Mouse (Mus musculus) stomach, embryonic 15.5 days (tissue): ENCODE results near the gene Tfeb. TPM values are rescaled to one million over a fixed set of nuclear protein-coding genes. Genes with fewer than 3 reads are reported as not detected.

Source experiments
- ATAC-seq: fragments of 200-750 bp; cut with Nextera tagmentation; 2 replicates; pipeline ENCODE4 v1.8.0; 2017; ENCODE audit warnings: low read depth, moderate number of reproducible peaks, moderate TSS enrichment; ENCODE audit not compliant: insufficient read depth, low FRiP score
- H3K27ac ChIP-seq: fragments of 300-500 bp; sonication (generic); 2 replicates; pipeline ENCODE4 v1.5.1; 2015; ENCODE audit warnings: mild to moderate bottlenecking, inconsistent platforms
- H3K27me3 ChIP-seq: fragments of 300-500 bp; sonication (generic); replicated peaks from 2 replicates; pipeline ENCODE4 v1.6.1; 2015; ENCODE audit warnings: inconsistent platforms
- H3K36me3 ChIP-seq: fragments of 300-500 bp; sonication (generic); 2 replicates; pipeline ENCODE4 v1.6.1; 2015; ENCODE audit warnings: inconsistent platforms
- H3K4me1 ChIP-seq: fragments of 300-500 bp; sonication (generic); 2 replicates; pipeline ENCODE4 v1.6.1; 2015; ENCODE audit warnings: inconsistent platforms
- H3K4me2 ChIP-seq: fragments of 300-500 bp; sonication (generic); 2 replicates; pipeline ENCODE4 v1.6.1; 2015; ENCODE audit warnings: mild to moderate bottlenecking, inconsistent platforms
- H3K4me3 ChIP-seq: fragments of 300-500 bp; sonication (generic); replicated peaks from 2 replicates; pipeline ENCODE4 v1.5.1; 2015; ENCODE audit warnings: inconsistent platforms
- H3K9ac ChIP-seq: fragments of 300-500 bp; sonication (generic); 2 replicates; pipeline ENCODE4 v1.6.1; 2015; ENCODE audit warnings: inconsistent platforms
- H3K9me3 ChIP-seq: fragments of 300-500 bp; sonication (generic); 2 replicates; pipeline ENCODE4 v1.6.1; 2016; ENCODE audit warnings: inconsistent platforms
- WGBS: fragments of 180-500 bp; shearing (Covaris S2); methylation state at CpG from one replicate; pipeline ENCODE4 v1.1.7; 2015; 5-methylcytosine and 5-hydroxymethylcytosine counted together
- polyA plus RNA-seq: library from polyadenylated mRNA; unstranded; fragments of >200 nt; fragmentation: Nextera tagmentation; extraction: Ambion mirVana; gene quantifications from 2 replicates; pipeline ENCODE4 v1.2.1, GENCODE M21; 2015

The Tfeb gene
- polyA plus RNA-seq, 1 experiment from 2014 or later, result 10.7 TPM

DNA sequence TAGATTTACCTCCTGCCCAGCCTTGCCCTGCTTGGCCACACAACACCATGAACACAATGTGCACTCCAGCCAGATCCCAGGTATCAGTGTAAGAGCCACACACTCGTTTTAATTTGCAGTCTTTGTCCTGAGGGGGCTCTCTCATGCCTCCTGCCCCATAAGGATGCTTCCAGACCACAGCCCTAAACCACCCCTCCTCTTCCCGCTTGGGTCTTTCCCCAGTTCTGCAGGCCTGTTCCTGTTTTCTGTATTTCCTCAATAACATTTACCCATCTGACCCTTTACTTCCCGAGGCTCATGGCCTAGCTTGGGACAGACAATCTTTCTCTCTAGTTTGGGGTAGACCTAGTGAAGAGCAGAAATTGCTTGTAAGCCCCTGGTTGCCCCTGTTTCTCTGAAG lies 21.8 kb upstream of the Tfeb start:
- ATAC-seq, result no peak
- Histone ChIP-seq H3K27ac (no peak overlapping the region), H3K9me3 (no peaks in the 10 kb centered on the region), H3K4me1 (no peaks in the 10 kb centered on the region; the same call in 1 of the 2 replicates), H3K4me2 (no peak overlapping the region), H3K27me3 (no peaks in the 10 kb centered on the region), H3K36me3 (no peaks in the 10 kb centered on the region), H3K9ac (no peak overlapping the region), H3K4me3 (no peak overlapping the region)
- 52% methylated on average over 3 of the region's 3 CpGs for WGBS

DNA sequence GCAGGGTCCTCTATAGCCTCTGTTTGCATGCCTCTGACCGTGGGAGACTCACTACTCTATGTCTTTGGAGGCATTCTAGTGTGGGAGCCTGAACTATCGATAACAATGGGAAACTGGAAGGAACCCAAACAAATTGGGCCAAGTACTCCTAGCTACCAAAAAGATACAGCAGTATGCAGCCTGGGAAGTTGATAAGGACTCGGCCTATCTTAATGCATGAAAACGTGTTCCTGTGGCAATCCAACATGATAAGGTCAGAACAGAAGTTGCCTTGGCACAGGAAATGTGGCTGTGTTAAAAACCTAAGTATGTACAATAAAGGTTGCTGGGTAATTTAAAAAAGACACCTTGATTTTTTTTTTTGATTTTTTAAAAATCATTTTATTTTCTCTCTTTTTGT lies 15.6 kb upstream of the Tfeb start:
- H3K27me3 ChIP-seq, result no peaks in the 10 kb centered on the region
- no peak for ATAC-seq
- no peak overlapping the region for H3K4me3 ChIP-seq
- no peak overlapping the region for H3K27ac ChIP-seq
- no peak overlapping the region for H3K9ac ChIP-seq
- H3K4me2 ChIP-seq, result no peak overlapping the region
- H3K9me3 ChIP-seq, result no peaks in the 10 kb centered on the region
- 64% methylated on average over 4 of the region's 4 CpGs for WGBS
- no peaks in the 10 kb centered on the region for H3K4me1 ChIP-seq
- H3K36me3 ChIP-seq, result no peaks in the 10 kb centered on the region

DNA sequence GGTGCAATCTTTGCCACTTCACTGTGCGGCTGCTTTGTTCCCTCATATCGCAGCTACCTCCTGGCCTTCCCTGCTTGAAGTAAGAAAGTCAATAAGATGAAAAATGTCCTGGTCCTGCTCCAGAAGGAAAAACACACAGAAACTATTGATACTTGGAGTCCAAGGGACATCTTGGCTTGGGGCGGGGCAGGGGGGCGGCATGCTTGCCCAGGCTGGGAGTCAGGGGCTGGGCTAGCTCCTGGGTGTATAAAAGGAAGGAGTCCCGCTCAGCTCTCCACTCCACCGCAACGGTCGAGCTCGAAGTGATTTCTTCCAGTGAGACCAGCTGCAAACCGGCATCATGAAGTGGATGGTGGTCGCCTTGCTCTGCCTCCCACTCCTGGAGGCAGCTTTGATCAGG lies 10.3 kb upstream of the Tfeb start, which contains the start of gene Pgc:
TSS of gene Pgc (plus strand) at position 277 of the 400 bp plus-strand sequence.
- WGBS, result 69% methylated on average over 11 of the region's 11 CpGs
- H3K9ac ChIP-seq, result no peak within 1 kb of the TSS
- H3K27me3 ChIP-seq, result no peaks in the 10 kb centered on the region
- no peaks in the 10 kb centered on the region for H3K4me1 ChIP-seq
- H3K9me3 ChIP-seq, result no peaks in the 10 kb centered on the region
- 0 out of 2 replicates have a peak, but pooled peaks have one; percentile 37 for ATAC-seq
- H3K4me3 ChIP-seq, result no peak within 1 kb of the TSS
- H3K27ac ChIP-seq, result no peak within 1 kb of the TSS
- H3K36me3 ChIP-seq, result no peaks in the 10 kb centered on the region
- H3K4me2 ChIP-seq, result no peak within 1 kb of the TSS

DNA sequence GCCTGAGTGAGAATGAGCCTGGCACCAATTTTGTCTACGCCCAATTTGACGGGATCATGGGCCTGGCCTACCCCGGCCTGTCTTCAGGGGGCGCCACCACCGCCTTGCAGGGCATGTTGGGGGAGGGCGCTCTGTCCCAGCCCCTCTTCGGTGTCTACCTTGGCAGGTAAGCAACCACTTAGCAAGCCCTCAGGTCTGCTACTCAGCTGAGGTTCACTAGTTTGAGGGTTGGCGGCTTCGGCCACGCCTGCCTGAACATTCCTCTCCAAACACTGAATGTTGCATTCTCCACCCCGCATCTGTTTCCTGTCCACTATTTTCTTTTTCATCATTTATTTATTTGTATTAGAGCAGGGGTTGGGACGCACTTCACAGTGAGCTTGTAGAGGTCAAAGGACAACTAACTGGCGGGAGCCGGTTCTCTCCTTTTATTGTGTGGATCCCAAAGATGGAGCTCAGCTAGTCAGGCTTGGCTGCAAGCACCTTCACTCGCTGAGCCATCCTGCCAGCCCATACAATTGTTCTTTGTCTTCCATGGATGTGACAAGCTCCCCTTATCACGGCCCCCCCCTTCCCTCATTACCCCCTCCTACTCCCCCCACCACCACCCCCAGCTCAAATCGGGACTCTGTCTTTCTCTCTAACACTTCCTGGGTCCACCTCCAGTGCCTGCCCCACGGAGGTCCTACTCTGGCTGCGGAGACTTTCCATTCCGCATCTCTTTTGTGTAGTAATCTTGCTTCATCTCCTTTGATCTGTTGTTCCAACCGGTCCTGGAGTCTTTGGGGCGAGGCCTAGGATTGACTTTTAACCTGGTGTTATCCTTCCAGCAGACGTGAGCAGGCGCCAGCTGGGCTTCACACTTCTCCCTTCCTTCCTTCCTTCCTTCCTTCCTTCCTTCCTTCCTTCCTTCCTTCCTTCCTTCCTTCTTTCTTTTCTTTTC lies 5.9 kb upstream of the Tfeb start:
- no peak overlapping the region for H3K27ac ChIP-seq
- H3K4me2 ChIP-seq, result no peak overlapping the region
- WGBS, result 54% methylated on average over 24 of the region's 24 CpGs
- no peak overlapping the region for H3K4me3 ChIP-seq
- no peaks in the 10 kb centered on the region for H3K27me3 ChIP-seq
- H3K9me3 ChIP-seq, result no peaks in the 10 kb centered on the region
- no peak overlapping the region for H3K9ac ChIP-seq
- no peak for ATAC-seq
- no peaks in the 10 kb centered on the region for H3K36me3 ChIP-seq
- no peaks in the 10 kb centered on the region for H3K4me1 ChIP-seq

DNA sequence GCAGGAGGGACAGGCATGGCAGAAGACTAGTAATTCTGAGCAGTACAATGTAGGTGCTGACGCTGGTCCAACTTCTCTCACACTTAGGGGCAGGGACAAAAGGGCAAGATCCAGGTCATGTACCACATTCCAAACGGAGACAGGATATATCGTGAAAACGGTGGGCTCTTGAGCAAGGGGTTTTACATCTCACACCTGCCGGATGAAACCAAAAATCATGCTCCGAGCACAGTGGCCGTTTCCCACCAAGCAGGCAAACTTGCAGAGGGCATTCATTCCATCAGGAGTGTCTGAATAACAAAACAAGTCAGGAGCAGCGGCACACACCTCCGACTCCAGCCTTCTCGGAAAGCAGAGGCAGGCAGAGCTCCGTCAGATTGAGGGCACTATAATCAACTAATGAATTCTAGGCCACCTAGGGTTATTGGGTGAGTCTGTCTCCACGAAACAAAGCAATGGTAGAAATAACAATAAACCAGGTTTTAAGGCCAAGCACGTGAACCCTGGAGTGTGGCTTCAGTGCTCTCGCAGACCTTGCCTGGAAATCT lies 1.2 kb upstream of the Tfeb start:
- Histone ChIP-seq H3K4me2 (no peak overlapping the region), H3K4me1 (peaks cover 17% of the 10 kb centered on the region), H3K36me3 (no peaks in the 10 kb centered on the region), H3K9ac (no peak overlapping the region), H3K4me3 (no peak overlapping the region), H3K27ac (no peak overlapping the region), H3K27me3 (no peaks in the 10 kb centered on the region), H3K9me3 (no peaks in the 10 kb centered on the region)
- 73% methylated on average over 14 of the region's 14 CpGs for WGBS
- no peak for ATAC-seq

DNA sequence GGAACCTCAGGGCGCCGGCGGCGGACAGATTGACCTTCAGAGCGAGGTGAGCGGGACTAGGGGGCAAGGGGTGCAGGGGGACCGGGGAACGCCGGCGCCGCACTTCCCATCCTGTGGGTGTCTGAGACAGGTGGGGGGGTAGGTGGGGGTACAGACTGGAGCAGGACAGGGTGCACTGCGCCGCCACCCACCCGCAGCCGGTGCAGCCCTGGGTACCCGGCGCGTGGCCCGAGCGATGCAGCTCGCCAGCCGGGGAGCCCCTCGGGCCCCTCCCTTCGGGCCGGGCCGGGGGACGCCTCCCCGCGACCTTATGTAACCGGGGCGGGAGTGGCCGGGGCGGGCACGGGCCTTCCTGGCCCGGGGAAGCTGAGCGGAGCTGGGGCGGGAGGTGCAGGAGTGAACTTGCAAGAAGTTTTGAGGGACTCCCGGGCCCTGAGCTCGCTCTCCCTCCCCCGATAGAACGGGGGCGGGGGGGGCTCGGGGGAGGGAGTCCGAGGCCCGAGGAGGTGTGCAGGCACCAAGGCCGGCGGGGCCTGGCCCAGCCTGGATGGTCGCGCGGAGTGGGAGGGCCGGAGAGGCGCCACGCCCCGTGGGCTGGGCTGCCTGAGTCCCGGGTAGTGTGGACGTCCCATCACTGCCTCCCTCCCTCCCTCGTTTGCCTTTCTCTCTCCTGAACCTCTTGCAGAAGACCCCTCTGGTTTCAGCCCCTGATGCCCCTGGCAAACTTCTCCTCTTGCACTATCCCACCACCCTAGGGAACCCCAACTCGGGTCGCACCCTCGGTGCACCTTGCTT lies 638 bp downstream of the Tfeb start:
- Histone ChIP-seq H3K27me3 (no peaks in the 10 kb centered on the region), H3K9ac (peak overlapping the region; percentile 58), H3K9me3 (no peaks in the 10 kb centered on the region), H3K27ac (peak overlapping the region; percentile 78), H3K4me1 (peaks cover 17% of the 10 kb centered on the region), H3K4me2 (peak overlapping the region; percentile 99), H3K4me3 (peak overlapping the region; percentile 77), H3K36me3 (no peaks in the 10 kb centered on the region)
- peak; percentile 91 for ATAC-seq
- WGBS, result 0% methylated on average over 46 of the region's 60 CpGs

DNA sequence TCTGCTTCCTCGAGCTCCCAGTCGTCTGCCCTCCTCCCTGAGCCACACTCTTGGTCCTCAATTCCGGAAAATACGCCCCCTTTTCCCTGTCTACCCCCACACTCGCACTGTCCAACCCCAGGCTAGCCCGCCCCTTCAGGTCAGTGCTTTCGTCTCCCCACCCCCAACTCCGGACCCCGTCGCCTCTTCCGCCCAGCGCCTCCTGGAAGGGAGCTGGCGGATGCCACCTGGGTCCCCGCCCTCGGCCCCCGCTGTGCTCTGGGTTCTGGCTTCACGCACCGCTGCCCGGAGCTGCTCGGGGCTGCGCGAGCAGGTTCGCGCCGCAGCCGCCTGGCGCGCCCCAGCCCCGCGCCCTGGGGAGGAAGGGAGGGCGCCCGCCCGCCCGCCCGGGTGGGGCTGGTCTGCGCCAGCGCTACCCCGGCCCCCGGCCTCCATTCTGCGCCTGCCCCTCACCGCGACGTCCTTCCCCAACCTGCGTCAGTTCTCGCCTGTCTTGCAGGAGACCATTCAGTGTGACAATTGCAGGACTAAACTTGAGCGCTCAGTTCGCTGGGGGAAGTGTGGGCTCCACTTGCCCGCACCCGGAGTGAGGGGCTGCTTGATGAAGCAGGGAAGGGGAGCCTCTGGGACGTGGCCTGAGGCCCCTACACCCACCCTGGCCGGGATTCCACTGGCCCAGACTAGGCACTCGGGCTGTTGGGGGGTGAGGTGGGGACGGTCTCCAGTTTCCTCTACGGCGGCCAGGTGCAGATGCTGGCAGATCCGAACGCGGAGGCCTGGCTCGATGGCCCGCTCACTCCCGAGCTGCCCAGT lies 1.4 kb downstream of the Tfeb start:
- H3K27me3 ChIP-seq, result no peaks in the 10 kb centered on the region
- no peaks in the 10 kb centered on the region for H3K9me3 ChIP-seq
- peak overlapping the region; percentile 48 for H3K9ac ChIP-seq
- peak overlapping the region; percentile 78 for H3K27ac ChIP-seq
- no peaks in the 10 kb centered on the region for H3K36me3 ChIP-seq
- H3K4me2 ChIP-seq, result peak overlapping the region; percentile 99
- WGBS, result 1% methylated on average over 57 of the region's 61 CpGs
- peaks cover 17% of the 10 kb centered on the region for H3K4me1 ChIP-seq
- H3K4me3 ChIP-seq, result peak overlapping the region; percentile 77
- ATAC-seq, result peak; percentile 38

DNA sequence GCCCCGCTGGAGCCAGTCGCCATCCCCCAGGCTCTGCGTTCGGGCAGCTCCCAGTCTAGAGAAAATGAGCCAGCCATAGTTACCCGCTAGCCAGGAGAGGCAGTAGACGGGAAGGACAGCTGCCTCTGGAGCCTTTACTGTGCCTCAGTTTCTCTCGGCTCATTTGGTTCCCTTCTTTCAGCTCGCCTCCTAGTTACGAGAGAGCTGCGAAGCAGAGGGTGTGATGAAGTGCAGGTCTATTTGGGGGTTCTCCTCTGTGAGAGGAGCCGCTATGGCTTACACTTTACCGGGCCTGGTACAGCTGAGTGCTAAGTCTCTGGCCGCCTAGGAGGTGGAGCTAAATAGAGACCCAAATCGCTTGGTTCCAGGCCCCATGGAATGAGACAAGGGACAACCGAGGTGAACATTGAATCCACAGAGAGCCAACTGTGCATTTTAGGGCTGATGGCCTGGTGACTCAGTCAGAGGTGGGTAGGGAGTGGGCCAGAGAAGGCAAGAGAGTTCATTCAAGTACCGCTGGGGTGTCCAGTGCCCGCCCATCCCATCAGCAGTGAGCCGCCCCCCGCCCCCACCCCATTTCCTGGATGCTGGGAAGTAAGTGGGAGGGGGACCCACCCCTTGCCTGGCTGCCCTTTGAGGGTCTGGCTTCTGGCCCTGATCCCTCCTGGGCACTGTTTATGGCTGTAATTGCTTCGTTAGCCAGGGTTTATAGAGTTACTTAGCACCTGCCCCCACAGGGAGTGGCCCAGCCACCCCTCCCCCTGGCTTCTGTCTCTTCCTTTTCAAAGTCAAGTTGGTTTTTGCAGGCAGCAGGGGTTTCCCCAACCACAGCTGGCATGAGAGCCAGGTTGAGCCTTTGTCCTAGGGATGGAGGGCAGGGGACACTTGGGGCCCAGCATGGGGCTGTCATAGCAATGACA lies 2.3 kb downstream of the Tfeb start:
- Histone ChIP-seq H3K4me3 (peak overlapping the region; percentile 77), H3K4me2 (peak overlapping the region; percentile 99), H3K9me3 (no peaks in the 10 kb centered on the region), H3K27ac (0 out of 2 replicates have a peak overlapping the region, but pooled peaks have one; percentile 78), H3K4me1 (peaks cover 17% of the 10 kb centered on the region), H3K27me3 (no peaks in the 10 kb centered on the region), H3K36me3 (no peaks in the 10 kb centered on the region), H3K9ac (peak overlapping the region; percentile 18; the same call in 1 of the 2 replicates)
- ATAC-seq, result no peak
- 18% methylated on average over 20 of the region's 20 CpGs for WGBS

DNA sequence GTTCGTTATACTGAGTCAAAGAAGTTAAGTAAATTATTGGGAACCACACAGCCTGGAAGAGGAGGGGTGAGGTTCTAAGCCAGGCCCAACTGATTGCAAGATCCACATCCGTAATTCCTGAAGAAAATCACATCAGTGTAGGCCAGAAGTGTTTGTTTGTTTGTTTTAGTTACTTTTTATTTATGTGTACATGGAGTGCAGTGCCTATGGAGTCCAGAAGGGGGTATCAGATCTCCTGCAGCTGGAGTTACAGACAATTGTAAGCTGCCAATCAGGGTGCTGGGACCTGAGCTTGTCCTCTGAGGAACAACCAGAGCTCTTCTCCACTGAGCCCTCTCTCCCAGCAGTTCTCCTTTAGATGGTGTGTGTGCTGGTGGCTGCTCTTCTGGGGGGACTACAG lies 3.4 kb downstream of the Tfeb start:
- ATAC-seq, result no peak
- 87% methylated on average over 2 of the region's 2 CpGs for WGBS
- peaks cover 17% of the 10 kb centered on the region for H3K4me1 ChIP-seq
- H3K27ac ChIP-seq, result no peak overlapping the region
- no peak overlapping the region for H3K4me2 ChIP-seq
- no peaks in the 10 kb centered on the region for H3K36me3 ChIP-seq
- H3K9me3 ChIP-seq, result no peaks in the 10 kb centered on the region
- H3K27me3 ChIP-seq, result no peaks in the 10 kb centered on the region
- no peak overlapping the region for H3K9ac ChIP-seq
- H3K4me3 ChIP-seq, result no peak overlapping the region

DNA sequence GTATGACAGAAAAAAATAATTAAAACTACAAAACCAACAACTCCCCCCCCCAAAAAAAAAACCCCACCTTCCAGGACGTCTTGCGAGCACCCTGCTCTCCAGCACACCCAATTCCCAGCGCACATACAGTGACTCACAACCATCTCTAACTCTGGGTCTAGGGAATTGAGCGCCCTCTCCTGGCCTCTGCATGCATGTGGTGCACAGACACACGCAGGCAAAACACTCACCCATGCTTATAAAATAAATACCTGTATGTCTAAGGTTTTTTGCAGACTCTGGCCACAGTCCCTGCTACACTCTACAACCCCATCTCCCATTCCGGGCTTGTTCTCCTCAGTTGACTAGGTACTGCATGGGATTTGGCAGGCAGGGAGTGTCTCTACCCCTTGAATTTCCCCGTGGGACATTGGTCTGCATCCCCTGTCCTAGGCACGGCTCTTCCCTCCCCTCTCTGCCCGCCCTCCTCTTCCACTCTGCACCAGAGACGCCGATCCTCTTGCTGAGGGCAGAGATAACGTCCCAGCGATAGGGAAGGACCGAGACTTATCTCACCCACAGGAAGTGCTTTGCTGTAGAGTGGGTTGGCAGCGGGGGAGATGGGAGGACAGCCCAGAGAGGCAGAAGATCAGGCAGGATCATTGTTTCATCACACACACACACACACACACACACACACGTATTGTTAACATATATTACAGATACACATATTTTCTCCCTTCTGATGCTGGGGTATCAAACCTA lies 6.3 kb downstream of the Tfeb start:
- no peak for ATAC-seq
- peaks cover 12% of the 10 kb centered on the region for H3K4me1 ChIP-seq
- no peaks in the 10 kb centered on the region for H3K36me3 ChIP-seq
- H3K4me3 ChIP-seq, result no peak overlapping the region
- WGBS, result 40% methylated on average over 16 of the region's 16 CpGs
- H3K9me3 ChIP-seq, result no peaks in the 10 kb centered on the region
- H3K27me3 ChIP-seq, result no peaks in the 10 kb centered on the region
- no peak overlapping the region for H3K9ac ChIP-seq
- no peak overlapping the region for H3K27ac ChIP-seq
- no peak overlapping the region for H3K4me2 ChIP-seq
